Mouse (Mus musculus) hindbrain, postnatal 0 days (tissue): ENCODE measurements around the gene Cyb5rl. TPM values are rescaled to one million over a fixed set of nuclear protein-coding genes. Genes with fewer than 3 reads are reported as not detected.
A peak's percentile ranks its signal among the peaks of the same experiment; 100 is the strongest.

Experiments used
- ATAC-seq: fragments of 200-750 bp; cut with Nextera tagmentation; 2 replicates; pipeline ENCODE4 v1.8.0; 2017; ENCODE audit warnings: mild to moderate bottlenecking, moderate TSS enrichment, moderate library complexity
- DNase-seq: peaks from one replicate; pipeline ENCODE4 v3.0.0-alpha.2; 2015; ENCODE audit warnings: low spot score
- H3K27ac ChIP-seq: fragments of 300-500 bp; sonication (generic); 2 replicates; pipeline ENCODE4 v1.5.1; 2014; ENCODE audit warnings: mild to moderate bottlenecking
- H3K27me3 ChIP-seq: fragments of 300-500 bp; sonication (generic); 2 replicates; pipeline ENCODE4 v1.6.1; 2014; ENCODE audit warnings: low read length, mixed read lengths; ENCODE audit not compliant: insufficient read depth
- H3K36me3 ChIP-seq: fragments of 300-500 bp; sonication (generic); 2 replicates; pipeline ENCODE4 v1.6.1; 2014; ENCODE audit warnings: low read length, mixed read lengths; ENCODE audit not compliant: insufficient read depth
- H3K4me1 ChIP-seq: fragments of 300-500 bp; sonication (generic); 2 replicates; pipeline ENCODE4 v1.6.1; 2014; ENCODE audit warnings: antibody characterized with exemption, low read length, mixed read lengths; ENCODE audit not compliant: insufficient read depth
- H3K4me2 ChIP-seq: fragments of 300-500 bp; sonication (generic); 2 replicates; pipeline ENCODE4 v1.6.1; 2014; ENCODE audit warnings: low read depth, mild to moderate bottlenecking, low read length, moderate library complexity, mixed read lengths
- H3K4me3 ChIP-seq: fragments of 300-500 bp; sonication (generic); 2 replicates; pipeline ENCODE4 v1.5.1; 2014; ENCODE audit warnings: low read length
- H3K9ac ChIP-seq: fragments of 300-500 bp; sonication (generic); replicated peaks from 2 replicates; pipeline ENCODE4 v1.6.1; 2014; ENCODE audit warnings: mild to moderate bottlenecking, low read length, moderate library complexity, mixed read lengths
- H3K9me3 ChIP-seq: fragments of 300-500 bp; sonication (generic); 2 replicates; pipeline ENCODE4 v1.6.1; 2016; ENCODE audit warnings: low read length, mixed read lengths
- CTCF ChIP-seq: IDR thresholded peaks from 2 replicates; pipeline ENCODE4 v1.5.1; 2016; ENCODE audit warnings: antibody characterized with exemption, control low read depth, low read depth
- WGBS: fragments of 180-500 bp; shearing (Covaris S2); extraction: QIAGEN DNeasy Blood & Tissue Kit; methylation state at CpG from one replicate; pipeline ENCODE4 v1.1.7; 2014; 5-methylcytosine and 5-hydroxymethylcytosine counted together
- polyA plus RNA-seq: library from polyadenylated mRNA; unstranded; fragments of >200 nt; fragmentation: Nextera tagmentation; extraction: Ambion mirVana; gene quantifications from 2 replicates; pipeline ENCODE4 v1.2.1, GENCODE M21; 2015
- total RNA-seq: library from RNA; depleted of rRNA; stranded (reverse); fragments of >200 nt; gene quantifications from 2 replicates; pipeline ENCODE4 v1.2.3, GENCODE M21; 2014

Cyb5rl gene
- total and polyA plus RNA-seq, 2 experiments from 2014 or later, result 4.6 to 21.3 TPM

DNA sequence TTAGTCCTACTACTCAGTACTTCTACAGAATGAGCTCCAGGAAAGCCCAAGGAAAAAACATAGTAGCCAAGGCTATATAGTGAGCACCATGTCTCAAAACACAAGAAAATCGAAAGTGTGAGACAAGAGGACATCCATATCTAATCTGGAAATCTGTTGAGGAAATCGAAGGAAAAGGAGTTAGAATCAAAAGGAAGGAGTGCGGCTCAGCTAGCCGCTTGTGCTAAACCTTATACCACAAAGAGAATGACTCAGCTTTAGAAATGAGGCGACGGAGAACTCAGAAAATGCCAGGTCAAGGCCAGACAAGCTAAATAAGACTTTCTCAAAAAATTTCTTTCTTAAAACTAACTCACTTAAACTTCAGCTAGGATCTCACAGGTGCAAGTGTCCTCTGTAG is 24.5 kb upstream of the Cyb5rl start:
- Histone ChIP-seq H3K27ac (no peak overlapping the region), H3K36me3 (peaks cover 43% of the 10 kb centered on the region; the same call in 1 of the 2 replicates), H3K27me3 (no peaks in the 10 kb centered on the region), H3K9me3 (no peaks in the 10 kb centered on the region), H3K4me1 (no peaks in the 10 kb centered on the region), H3K4me3 (no peak overlapping the region), H3K9ac (no peak overlapping the region), H3K4me2 (no peak overlapping the region)
- no peak for DNase-seq
- WGBS, result 96% methylated on average over 6 of the region's 6 CpGs
- TF ChIP-seq CTCF, result no peak
- no peak for ATAC-seq

- Histone ChIP-seq H3K4me2 (no peak overlapping the region), H3K27ac (no peak overlapping the region), H3K9ac (no peak overlapping the region), H3K4me1 (no peaks in the 10 kb centered on the region), H3K27me3 (no peaks in the 10 kb centered on the region), H3K4me3 (no peak overlapping the region), H3K9me3 (no peaks in the 10 kb centered on the region), H3K36me3 (peaks cover 45% of the 10 kb centered on the region; the same call in 1 of the 2 replicates)
- ATAC-seq (no peak), DNase-seq (no peak)
- TF ChIP-seq CTCF, result no peak
- WGBS, result 89% methylated on average over 13 of the region's 13 CpGs
Measured at GRCm38 (mm10) chr4:107045188-107045587, 21.6 kb upstream of the Cyb5rl start.

GRCm38 (mm10) chr4:107047806-107048205 is 19.0 kb upstream of the Cyb5rl start:
- no peak overlapping the region for H3K9ac ChIP-seq
- H3K4me1 ChIP-seq, result no peaks in the 10 kb centered on the region
- DNase-seq, result no peak
- H3K27me3 ChIP-seq, result no peaks in the 10 kb centered on the region
- H3K4me2 ChIP-seq, result no peak overlapping the region
- H3K36me3 ChIP-seq, result peaks cover 33% of the 10 kb centered on the region; the same call in 1 of the 2 replicates
- H3K9me3 ChIP-seq, result no peaks in the 10 kb centered on the region
- H3K4me3 ChIP-seq, result no peak overlapping the region
- no peak overlapping the region for H3K27ac ChIP-seq
- no peak for TF ChIP-seq CTCF
- WGBS, result 53% methylated on average over 5 of the region's 5 CpGs
- ATAC-seq, result no peak

GRCm38 (mm10) chr4:107048568-107049162 is 18.1 kb upstream of the Cyb5rl start:
- H3K36me3 ChIP-seq, result peaks cover 30% of the 10 kb centered on the region; the same call in 1 of the 2 replicates
- no peak overlapping the region for H3K9ac ChIP-seq
- no peaks in the 10 kb centered on the region for H3K27me3 ChIP-seq
- no peak overlapping the region for H3K4me2 ChIP-seq
- 57% methylated on average over 11 of the region's 11 CpGs for WGBS
- H3K4me1 ChIP-seq, result no peaks in the 10 kb centered on the region
- DNase-seq (peak; percentile 78), ATAC-seq (peak; percentile 53)
- H3K4me3 ChIP-seq, result no peak overlapping the region
- no peak for TF ChIP-seq CTCF
- H3K27ac ChIP-seq, result 0 out of 2 replicates have a peak overlapping the region, but pooled peaks have one; percentile 4
- no peaks in the 10 kb centered on the region for H3K9me3 ChIP-seq

DNA sequence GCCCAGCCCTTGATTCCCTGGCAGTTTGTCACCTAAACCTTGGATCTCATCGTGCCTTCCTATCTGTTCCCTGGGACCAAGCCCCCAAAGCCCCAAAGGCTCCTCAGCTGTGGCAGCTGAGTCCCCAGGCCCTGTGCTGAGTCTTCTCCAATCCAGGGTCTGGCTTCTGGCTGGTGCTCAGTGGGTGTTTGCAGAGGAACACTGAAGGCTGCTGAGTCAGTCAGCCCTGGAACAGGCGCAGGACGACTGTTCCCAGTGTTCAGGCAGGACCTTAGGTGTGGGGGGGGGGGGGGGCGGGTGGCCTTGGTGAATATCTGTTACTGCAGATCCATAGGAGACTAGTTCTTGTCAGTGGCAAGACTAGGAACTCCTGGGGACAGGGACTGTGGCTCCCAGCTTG is 14.9 kb upstream of the Cyb5rl start:
- H3K4me3 ChIP-seq, result no peak overlapping the region
- TF ChIP-seq CTCF, result no peak
- ATAC-seq (no peak), DNase-seq (no peak)
- H3K9me3 ChIP-seq, result no peaks in the 10 kb centered on the region
- H3K4me1 ChIP-seq, result no peaks in the 10 kb centered on the region
- no peak overlapping the region for H3K27ac ChIP-seq
- no peaks in the 10 kb centered on the region for H3K27me3 ChIP-seq
- H3K4me2 ChIP-seq, result no peak overlapping the region
- H3K9ac ChIP-seq, result no peak overlapping the region
- peaks cover 19% of the 10 kb centered on the region; the same call in 1 of the 2 replicates for H3K36me3 ChIP-seq
- WGBS, result 59% methylated on average over 4 of the region's 4 CpGs

GRCm38 (mm10) chr4:107052962-107053553 is 13.7 kb upstream of the Cyb5rl start:
- H3K4me2 ChIP-seq, result no peak overlapping the region
- WGBS, result 48% methylated on average over 5 of the region's 5 CpGs
- no peak overlapping the region for H3K4me3 ChIP-seq
- H3K27me3 ChIP-seq, result no peaks in the 10 kb centered on the region
- DNase-seq (no peak), ATAC-seq (no peak)
- H3K4me1 ChIP-seq, result no peaks in the 10 kb centered on the region
- H3K27ac ChIP-seq, result no peak overlapping the region
- H3K36me3 ChIP-seq, result peaks cover 20% of the 10 kb centered on the region
- TF ChIP-seq CTCF, result peak; percentile 23; the same call in 1 of the 2 replicates
- no peaks in the 10 kb centered on the region for H3K9me3 ChIP-seq
- H3K9ac ChIP-seq, result no peak overlapping the region

- Histone ChIP-seq H3K9me3 (no peaks in the 10 kb centered on the region), H3K27ac (no peak overlapping the region), H3K4me2 (no peak overlapping the region), H3K9ac (no peak overlapping the region), H3K4me3 (no peak overlapping the region), H3K27me3 (no peaks in the 10 kb centered on the region), H3K36me3 (peaks cover 28% of the 10 kb centered on the region), H3K4me1 (no peaks in the 10 kb centered on the region)
- no peak for DNase-seq
- 83% methylated on average over 3 of the region's 3 CpGs for WGBS
- no peak for ATAC-seq
- TF ChIP-seq CTCF, result no peak
Measured at GRCm38 (mm10) chr4:107056088-107056487, 10.7 kb upstream of the Cyb5rl start.
